Mouse (Mus musculus) limb, embryonic 11.5 days (tissue): Measurements from ENCODE around the gene Ghrh. TPM values are rescaled to one million over a fixed set of nuclear protein-coding genes. Genes with fewer than 3 reads are reported as not detected.

Experiments
- ATAC-seq: fragments of 200-750 bp; cut with Nextera tagmentation; 2 replicates; pipeline ENCODE4 v1.8.0; 2017; ENCODE audit warnings: low read depth; ENCODE audit not compliant: insufficient number of reproducible peaks, low FRiP score, low TSS enrichment
- DNase-seq: peaks from one replicate; pipeline ENCODE4 v3.0.0-alpha.2; 2015; ENCODE audit warnings: low spot score
- H3K27ac ChIP-seq: fragments of 300-500 bp; sonication (generic); replicated peaks from 2 replicates; pipeline ENCODE4 v1.5.1; 2014; ENCODE audit warnings: low read depth, mild to moderate bottlenecking, low read length
- H3K27me3 ChIP-seq: fragments of 300-500 bp; sonication (generic); 2 replicates; pipeline ENCODE4 v1.6.1; 2014; ENCODE audit warnings: mild to moderate bottlenecking, low read length, mixed read lengths; ENCODE audit not compliant: control insufficient read depth, insufficient read depth
- H3K36me3 ChIP-seq: fragments of 300-500 bp; sonication (generic); 2 replicates; pipeline ENCODE4 v1.6.1; 2014; ENCODE audit warnings: mild to moderate bottlenecking, low read length, moderate library complexity, mixed read lengths; ENCODE audit not compliant: control insufficient read depth, insufficient read depth
- H3K4me1 ChIP-seq: fragments of 300-500 bp; sonication (generic); 2 replicates; pipeline ENCODE4 v1.6.1; 2014; ENCODE audit warnings: low read length, mixed read lengths; ENCODE audit not compliant: control insufficient read depth, insufficient read depth
- H3K4me2 ChIP-seq: fragments of 300-500 bp; sonication (generic); 2 replicates; pipeline ENCODE4 v1.6.1; 2014; ENCODE audit warnings: low read depth, mild to moderate bottlenecking, moderate library complexity; ENCODE audit not compliant: severe bottlenecking
- H3K4me3 ChIP-seq: fragments of 300-500 bp; sonication (generic); 2 replicates; pipeline ENCODE4 v1.5.1; 2014; ENCODE audit warnings: low read depth, low read length
- H3K9ac ChIP-seq: fragments of 300-500 bp; sonication (generic); 2 replicates; pipeline ENCODE4 v1.6.1; 2014; ENCODE audit warnings: mild to moderate bottlenecking, low read length
- H3K9me3 ChIP-seq: fragments of 300-500 bp; sonication (generic); 2 replicates; pipeline ENCODE4 v1.6.1; 2016; ENCODE audit warnings: low read length; ENCODE audit not compliant: control insufficient read depth
- WGBS: fragments of 180-500 bp; shearing (Covaris S2); extraction: QIAGEN DNeasy Blood & Tissue Kit; methylation state at CpG from one replicate; pipeline ENCODE4 v1.1.7; 2014; 5-methylcytosine and 5-hydroxymethylcytosine counted together
- polyA plus RNA-seq: library from polyadenylated mRNA; unstranded; fragments of >200 nt; fragmentation: Nextera tagmentation; extraction: Ambion mirVana; gene quantifications from 2 replicates; pipeline ENCODE4 v1.2.1, GENCODE M21; 2014

Ghrh gene
- polyA plus RNA-seq, 1 experiment from 2014 or later: not detected

DNA sequence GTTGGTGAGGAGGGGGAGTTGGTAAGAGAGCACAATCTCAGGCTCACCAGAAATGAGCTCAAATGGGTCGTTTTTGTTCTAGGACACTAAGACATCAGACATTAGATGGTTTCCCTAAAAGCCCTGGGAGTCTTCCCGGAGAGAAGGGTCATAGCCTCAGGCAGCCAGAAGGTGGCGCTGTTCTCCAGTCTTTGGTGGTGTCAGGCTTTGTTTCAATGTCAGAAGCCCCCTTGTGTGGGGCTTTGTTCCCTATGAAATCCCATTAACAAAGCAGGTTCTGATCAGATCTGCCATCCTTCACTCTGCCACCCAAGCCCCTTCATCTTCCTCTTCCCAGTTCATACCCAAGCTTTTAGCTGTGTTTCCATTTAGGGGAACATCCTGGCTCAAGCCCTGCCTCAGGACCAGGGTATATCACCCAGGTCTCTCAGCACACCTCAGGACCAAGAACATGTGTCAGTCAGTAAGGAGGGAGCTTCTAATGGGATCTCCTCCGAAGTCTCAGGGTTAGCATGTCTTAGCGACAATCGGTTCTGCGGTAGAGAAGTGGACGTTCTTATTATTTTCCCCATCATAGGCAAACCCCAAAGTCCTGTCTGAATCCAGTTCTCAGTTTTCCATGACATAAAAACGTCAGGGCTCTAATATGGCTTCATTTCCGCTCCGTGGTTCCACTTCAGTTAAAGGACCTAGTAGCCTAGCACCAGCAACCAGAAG, 5.6 kb downstream of the Ghrh start:
- peak; percentile 91 for DNase-seq
- Histone ChIP-seq H3K27me3 (no peaks in the 10 kb centered on the region), H3K4me3 (no peak overlapping the region), H3K9me3 (no peaks in the 10 kb centered on the region), H3K9ac (peak overlapping the region; percentile 52), H3K4me2 (no peak overlapping the region), H3K4me1 (peaks cover 6% of the 10 kb centered on the region; the same call in 1 of the 2 replicates), H3K27ac (no peak overlapping the region), H3K36me3 (no peaks in the 10 kb centered on the region)
- peak; percentile 18; the same call in 1 of the 2 replicates for ATAC-seq
- WGBS: 43% methylated on average over 11 of the region's 11 CpGs

DNA sequence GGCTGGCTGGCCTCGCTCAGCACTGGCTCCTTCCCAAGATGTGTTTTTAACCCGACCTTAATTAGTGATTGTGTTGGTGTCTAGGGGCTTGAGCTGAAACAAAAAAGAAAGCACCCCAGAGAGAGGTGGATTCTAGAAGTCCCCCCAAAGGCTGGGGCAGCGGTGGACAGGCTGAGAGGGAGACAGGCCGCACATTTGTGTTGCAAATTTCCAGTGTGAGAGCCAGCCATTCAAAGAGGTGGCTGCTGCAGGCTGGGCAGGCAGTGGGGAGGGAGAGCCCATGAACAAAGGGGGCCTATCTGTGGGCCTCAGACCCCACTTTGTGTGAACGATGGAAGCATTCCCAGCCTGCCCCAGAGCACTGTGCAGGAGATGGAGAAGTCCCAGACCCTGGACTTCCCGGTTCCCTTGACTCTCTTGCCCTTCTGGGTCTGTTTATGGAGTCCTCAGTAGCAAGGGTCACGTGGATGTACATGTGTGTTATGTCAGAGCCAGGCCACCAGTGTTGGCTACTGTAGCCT, 7.0 kb downstream of the Ghrh start:
- Histone ChIP-seq H3K9me3 (no peaks in the 10 kb centered on the region), H3K27ac (peak overlapping the region; percentile 62), H3K4me2 (no peak overlapping the region), H3K4me1 (peaks cover 6% of the 10 kb centered on the region; the same call in 1 of the 2 replicates), H3K36me3 (no peaks in the 10 kb centered on the region), H3K9ac (peak overlapping the region; percentile 34; the same call in 1 of the 2 replicates), H3K27me3 (no peaks in the 10 kb centered on the region), H3K4me3 (no peak overlapping the region)
- WGBS: 42% methylated on average over 7 of the region's 7 CpGs
- no peak for ATAC-seq
- DNase-seq: no peak

DNA sequence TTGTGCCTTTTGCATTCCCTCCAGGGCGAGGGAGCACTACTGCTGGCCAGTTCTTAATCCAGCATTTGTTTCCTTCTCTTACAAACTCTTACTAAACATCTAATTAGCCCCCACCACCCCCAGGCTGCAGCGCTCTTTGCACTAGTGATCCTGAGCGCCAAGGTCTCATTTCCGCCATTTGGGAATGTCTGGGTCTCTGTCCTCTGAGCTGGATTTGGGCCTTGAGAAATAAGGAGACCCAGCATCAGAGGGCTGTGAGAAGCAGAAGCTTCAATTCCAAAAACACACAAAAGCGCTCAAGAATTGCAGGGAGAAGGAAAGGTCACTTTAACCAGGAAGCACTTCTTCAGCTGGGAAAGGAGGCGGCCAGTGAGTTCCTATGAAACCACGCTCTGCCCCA, 7.8 kb downstream of the Ghrh start:
- no peak overlapping the region for H3K4me2 ChIP-seq
- no peaks in the 10 kb centered on the region for H3K27me3 ChIP-seq
- DNase-seq: no peak
- no peak overlapping the region for H3K9ac ChIP-seq
- no peak overlapping the region for H3K4me3 ChIP-seq
- WGBS: 91% methylated on average over 7 of the region's 7 CpGs
- no peaks in the 10 kb centered on the region for H3K36me3 ChIP-seq
- ATAC-seq: no peak
- no peak overlapping the region for H3K27ac ChIP-seq
- H3K9me3 ChIP-seq: no peaks in the 10 kb centered on the region
- H3K4me1 ChIP-seq: peaks cover 6% of the 10 kb centered on the region; the same call in 1 of the 2 replicates

DNA sequence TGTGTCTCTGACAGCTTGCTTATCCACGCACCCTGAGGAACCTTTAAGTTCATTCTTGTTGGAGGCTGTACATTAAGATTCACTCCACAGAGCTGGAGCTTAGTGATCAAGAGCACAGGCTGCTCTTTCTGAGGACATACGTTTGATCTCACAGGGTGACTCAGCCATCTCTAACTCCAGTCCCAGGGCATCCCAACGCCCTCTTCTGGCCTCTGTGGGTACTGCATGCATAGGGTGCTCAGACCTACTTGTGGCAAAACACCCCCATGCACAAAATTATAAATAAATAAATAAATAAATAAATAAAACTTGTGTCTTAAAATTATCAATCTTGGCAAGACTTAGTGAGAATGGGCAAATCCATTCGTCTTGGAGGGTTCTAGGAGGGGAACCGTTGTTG, 8.6 kb downstream of the Ghrh start:
- no peak for ATAC-seq
- Histone ChIP-seq H3K9me3 (no peaks in the 10 kb centered on the region), H3K4me2 (no peak overlapping the region), H3K27me3 (no peaks in the 10 kb centered on the region), H3K9ac (no peak overlapping the region), H3K27ac (no peak overlapping the region), H3K4me1 (peaks cover 6% of the 10 kb centered on the region; the same call in 1 of the 2 replicates), H3K4me3 (no peak overlapping the region), H3K36me3 (no peaks in the 10 kb centered on the region)
- DNase-seq: peak; percentile 78
- WGBS: 40% methylated on average over 5 of the region's 5 CpGs

DNA sequence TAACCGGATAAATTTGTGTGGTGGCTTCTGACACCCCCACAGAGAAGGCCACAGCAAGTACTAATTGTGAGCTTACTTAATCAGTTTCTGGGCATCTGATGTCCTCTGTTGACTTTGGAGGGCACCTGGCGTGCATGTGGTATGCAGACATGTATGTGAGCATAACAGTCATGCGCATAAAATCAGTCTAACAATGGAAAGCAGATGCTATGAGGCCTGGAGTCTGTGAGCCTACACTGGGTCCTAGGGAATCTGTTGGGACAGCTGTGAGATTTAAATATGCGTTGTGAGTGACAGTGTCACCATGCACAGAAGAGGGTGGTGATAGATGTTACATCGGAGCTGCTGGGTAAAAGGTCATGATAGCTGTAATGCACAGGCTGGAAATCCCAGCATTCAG, 15.2 kb downstream of the Ghrh start:
- no peaks in the 10 kb centered on the region for H3K9me3 ChIP-seq
- H3K4me3 ChIP-seq: no peak overlapping the region
- no peaks in the 10 kb centered on the region for H3K4me1 ChIP-seq
- 82% methylated on average over 5 of the region's 5 CpGs for whole genome bisulfite sequencing
- no peaks in the 10 kb centered on the region for H3K27me3 ChIP-seq
- no peak overlapping the region for H3K27ac ChIP-seq
- no peak for DNase-seq
- H3K36me3 ChIP-seq: no peaks in the 10 kb centered on the region; the same call in 1 of the 2 replicates
- no peak overlapping the region for H3K9ac ChIP-seq
- H3K4me2 ChIP-seq: no peak overlapping the region
- no peak for ATAC-seq

DNA sequence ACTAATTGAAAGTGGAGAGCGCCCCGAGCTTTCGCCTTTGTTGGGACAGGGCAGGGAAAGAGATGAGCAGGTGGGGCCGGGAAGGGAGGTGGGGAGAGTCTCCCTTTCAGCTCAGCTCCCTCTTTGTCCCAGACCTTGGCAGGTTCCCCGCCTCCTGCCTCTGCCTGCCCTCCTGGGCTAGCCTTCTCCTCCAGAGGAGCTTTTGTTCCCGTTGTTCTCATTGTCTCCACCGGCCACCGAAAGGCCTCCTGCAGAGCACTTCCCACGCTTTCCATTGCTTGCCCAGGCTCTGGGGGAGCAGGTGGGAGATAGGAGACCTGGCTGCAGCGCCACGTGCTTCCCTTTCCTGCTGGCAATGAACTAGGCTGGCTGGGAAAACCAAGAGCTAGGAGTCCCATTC, 18.7 kb downstream of the Ghrh start:
- Histone ChIP-seq H3K27me3 (no peaks in the 10 kb centered on the region), H3K4me1 (no peaks in the 10 kb centered on the region), H3K4me2 (no peak overlapping the region), H3K9me3 (no peaks in the 10 kb centered on the region), H3K27ac (no peak overlapping the region), H3K36me3 (peaks cover 10% of the 10 kb centered on the region; the same call in 1 of the 2 replicates), H3K4me3 (no peak overlapping the region), H3K9ac (no peak overlapping the region)
- WGBS: 37% methylated on average over 11 of the region's 11 CpGs
- ATAC-seq: no peak
- no peak for DNase-seq

DNA sequence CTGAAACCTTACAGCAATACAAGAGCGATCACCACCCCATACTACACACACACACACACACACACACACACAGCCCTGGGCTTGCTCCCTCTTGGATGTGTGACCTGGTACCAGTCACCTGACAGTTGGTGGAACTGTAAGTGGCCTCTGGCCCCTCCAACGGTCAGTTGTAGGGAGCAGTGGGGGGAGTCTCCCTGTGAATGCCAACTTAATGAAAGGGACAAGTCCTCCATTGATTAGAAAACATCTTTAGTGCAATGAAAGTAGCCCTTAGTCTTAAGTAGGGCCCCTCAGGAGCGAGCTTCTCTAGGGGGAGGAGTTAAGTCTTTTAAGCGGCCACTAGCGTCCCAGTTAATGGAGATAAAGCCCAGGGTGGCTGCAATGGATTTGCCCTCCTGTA, 19.2 kb downstream of the Ghrh start:
- no peaks in the 10 kb centered on the region for H3K9me3 ChIP-seq
- ATAC-seq: no peak
- WGBS: 49% methylated on average over 5 of the region's 5 CpGs
- H3K36me3 ChIP-seq: peaks cover 14% of the 10 kb centered on the region; the same call in 1 of the 2 replicates
- H3K27me3 ChIP-seq: no peaks in the 10 kb centered on the region
- no peak overlapping the region for H3K4me3 ChIP-seq
- no peak overlapping the region for H3K9ac ChIP-seq
- H3K27ac ChIP-seq: no peak overlapping the region
- H3K4me1 ChIP-seq: no peaks in the 10 kb centered on the region
- H3K4me2 ChIP-seq: no peak overlapping the region
- no peak for DNase-seq

DNA sequence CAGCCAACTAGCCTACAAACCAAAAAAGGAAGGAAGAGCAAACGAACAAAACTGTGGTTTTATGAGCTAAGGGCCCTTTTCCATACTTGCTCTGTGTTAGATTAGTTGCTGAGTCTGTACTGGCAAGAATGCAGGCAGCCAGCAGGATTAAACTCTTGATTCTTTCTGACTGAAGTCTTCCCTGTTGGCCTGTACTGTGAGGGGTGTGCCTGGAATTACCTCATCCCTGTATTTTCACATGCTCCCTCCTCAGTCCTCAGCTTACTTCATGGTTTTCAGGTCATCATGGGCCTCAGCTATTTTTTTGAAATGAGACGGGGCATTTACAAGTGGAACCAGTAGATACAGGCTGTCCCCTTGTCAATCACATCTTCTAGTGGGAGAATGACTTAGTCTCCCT, 22.1 kb downstream of the Ghrh start:
- H3K27ac ChIP-seq: no peak overlapping the region
- peaks cover 29% of the 10 kb centered on the region; the same call in 1 of the 2 replicates for H3K36me3 ChIP-seq
- H3K4me2 ChIP-seq: no peak overlapping the region
- WGBS: 74% methylated on average over 2 of the region's 2 CpGs
- no peak for DNase-seq
- no peak overlapping the region for H3K4me3 ChIP-seq
- H3K4me1 ChIP-seq: no peaks in the 10 kb centered on the region
- H3K9me3 ChIP-seq: no peaks in the 10 kb centered on the region
- H3K27me3 ChIP-seq: no peaks in the 10 kb centered on the region
- ATAC-seq: no peak
- no peak overlapping the region for H3K9ac ChIP-seq
